Mouse (Mus musculus): ENCODE results near the gene Gm3424.
"Not testable (repeated sequence)": the region's sequence is repeated elsewhere in the genome, so short reads cannot be mapped to it uniquely, and the experiment has no call there.

Gm3424 gene

GRCm38 (mm10) chr14:5830229-5830628, at the start of gene Gm3424:
TSS of gene Gm3424 (minus strand) at chr14:5830329.
- DNase-seq: not testable (repeated sequence)

GRCm38 (mm10) chr14:5879791-5880190, 49.7 kb upstream of the Gm3424 start:
- not testable (repeated sequence) for DNase-seq

GRCm38 (mm10) chr14:5879136-5879535, 49.0 kb upstream of the Gm3424 start:
- not testable (repeated sequence) for DNase-seq

GRCm38 (mm10) chr14:5855911-5856310, 25.8 kb upstream of the Gm3424 start:
- not testable (repeated sequence) for DNase-seq

GRCm38 (mm10) chr14:5812699-5813356, 17.3 kb downstream of the Gm3424 start:
- DNase-seq: not testable (repeated sequence)

- not testable (repeated sequence) for DNase-seq
Measured at GRCm38 (mm10) chr14:5807882-5808281, 22.2 kb downstream of the Gm3424 start, which contains the start of gene Gm3383. TSS of gene Gm3383 (minus strand) at chr14:5807982.
